Comparison of ENCODE assay signal across 21 mouse cellular contexts in the genomic region with DNA sequence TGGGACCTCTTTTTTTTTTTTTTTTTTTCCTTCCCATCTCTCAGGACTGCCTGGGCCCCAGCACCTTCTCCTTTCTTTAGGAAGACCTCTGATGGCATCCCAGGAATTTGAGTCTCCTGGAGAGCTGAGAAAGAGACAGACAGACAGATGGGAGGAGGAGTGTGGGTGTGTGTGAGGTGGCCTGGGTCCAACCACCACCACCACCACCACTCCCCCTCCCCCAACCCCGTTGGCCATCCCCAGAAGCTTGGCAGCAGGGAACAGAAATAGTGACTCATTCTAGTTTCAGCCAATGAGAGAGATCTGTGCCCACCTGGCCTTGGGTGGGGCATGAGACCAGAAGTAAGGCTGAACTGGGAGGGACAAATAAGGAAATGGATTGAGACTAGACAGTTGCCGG. TPM values are rescaled to one million over a fixed set of nuclear protein-coding genes. Genes with fewer than 3 reads are reported as not detected.
A peak's percentile ranks its signal among the peaks of the same experiment; 100 is the strongest.
DNase-seq lines count a peak whose midpoint lies in the region; ATAC-seq and TF ChIP-seq lines count a peak whose summit lies in the region.
"Had no signal": no experiment of that assay in that cellular context is flagged by ENCODE, and none has a peak within 500 bp of the region (broad histone marks: within the 10 kb centered on the region; RNA-seq: fewer than 3 reads in every experiment).

No protein-coding gene starts in this region.

- POLR2A ChIA-PET in Patski (lab: Charles Lee), result interaction anchor here (1.4 kb wide), 1 partner anchor 10 kb away, joined by 4 read pairs; no protein-coding TSS in a partner anchor

- H3K4me3 ChIP-seq in kidney, embryonic 14.5 days (ENCODE audit: low read length), result no peak overlapping the region
- H3K4me3 ChIP-seq in limb, embryonic 10.5 days, result no peak overlapping the region
- H3K4me3 ChIP-seq: forebrain, embryonic 12.5 days; lung, embryonic 15.5 days; neural tube, embryonic 13.5 days had no signal

- no peak overlapping the region for H3K9ac ChIP-seq in kidney, embryonic 14.5 days (ENCODE audit: low read depth, low read length)
- H3K9ac ChIP-seq: forebrain, embryonic 12.5 days; hindbrain, embryonic 14.5 days; lung, embryonic 15.5 days; neural tube, embryonic 13.5 days had no signal

- WGBS in kidney, embryonic 14.5 days, result 41% methylated on average over 2 of the region's 2 CpGs
- WGBS in limb, embryonic 10.5 days, result 39% methylated on average over 2 of the region's 2 CpGs

- DNase-seq in kidney, adult 18-20 months, result no peak
- peak; percentile 86 for DNase-seq in 3134 (ENCODE audit: extremely low read depth, insufficient read length, low spot score)
- peak; percentile 24 for DNase-seq in 416B (ENCODE audit: low read depth)
- DNase-seq in Patski (ENCODE audit: low read depth, low spot score), result no peak
- no peak for DNase-seq in limb, embryonic 10.5 days (ENCODE audit: low spot score)
- DNase-seq in cerebellum, adult 11-12 months, result no peak
- DNase-seq in adrenal gland, postnatal 25 days, result no peak
- DNase-seq: cerebellum, adult 8-10 months; kidney, adult 8-10 months; spleen, adult 18-20 months; thymus, postnatal 4 days had no signal

- peaks cover 21% of the 10 kb centered on the region for H3K27me3 ChIP-seq in kidney, embryonic 14.5 days (ENCODE audit: control insufficient read depth, insufficient read depth, low read length)
- no peaks in the 10 kb centered on the region for H3K27me3 ChIP-seq in Patski
- H3K27me3 ChIP-seq in limb, embryonic 10.5 days (ENCODE audit: low read depth, poor library complexity, severe bottlenecking), result peaks cover 84% of the 10 kb centered on the region

- H3K4me2 ChIP-seq in kidney, embryonic 14.5 days (replicated peaks; ENCODE audit: low read depth, low read length), result no peak overlapping the region
- H3K4me2 ChIP-seq: forebrain, embryonic 12.5 days; hindbrain, embryonic 14.5 days; liver, embryonic 11.5 days; lung, embryonic 15.5 days; neural tube, embryonic 13.5 days had no signal

- H3K36me3 ChIP-seq in kidney, embryonic 14.5 days (ENCODE audit: control insufficient read depth, insufficient read depth, low read length), result no peaks in the 10 kb centered on the region
- no peaks in the 10 kb centered on the region for H3K36me3 ChIP-seq in limb, embryonic 10.5 days
- H3K36me3 ChIP-seq: forebrain, embryonic 12.5 days; G1E; lung, embryonic 15.5 days; neural tube, embryonic 13.5 days had no signal

- no peaks in the 10 kb centered on the region for H3K9me3 ChIP-seq in kidney, embryonic 14.5 days (ENCODE audit: control insufficient read depth, low read length)
- H3K9me3 ChIP-seq in limb, embryonic 10.5 days (replicated peaks), result no peaks in the 10 kb centered on the region
- H3K9me3 ChIP-seq: forebrain, embryonic 12.5 days; lung, embryonic 15.5 days; neural tube, embryonic 13.5 days had no signal

- ATAC-seq in kidney, embryonic 14.5 days (ENCODE audit: low FRiP score, low TSS enrichment), result no peak
- ATAC-seq in Patski, result peak; percentile 2
- ATAC-seq: midbrain, embryonic 16.5 days had no signal

- in situ Hi-C loops in Patski (cut with MboI; ENCODE audit: low pct_unique_long_range_greater_than_20kb), result no loop called here

- TF ChIP-seq CTCF in Patski (IDR thresholded peaks at IDR 0.05), result no peak

- CTCF ChIA-PET in Patski (lab: Charles Lee), result interaction anchor here (1.0 to 1.4 kb wide), 2 partner anchors 10 to 20 kb away, joined by 3 to 5 read pairs; no protein-coding TSS in a partner anchor

- peak overlapping the region; percentile 24; the same call in 1 of the 2 replicates for H3K27ac ChIP-seq in kidney, embryonic 14.5 days (ENCODE audit: low read depth, low read length)
- no peak overlapping the region for H3K27ac ChIP-seq in limb, embryonic 10.5 days
- H3K27ac ChIP-seq: forebrain, embryonic 12.5 days; hindbrain, embryonic 14.5 days; lung, embryonic 15.5 days; neural tube, embryonic 13.5 days had no signal

- H3K4me1 ChIP-seq in kidney, embryonic 14.5 days (ENCODE audit: control insufficient read depth, insufficient read depth, low read length), result peaks cover 53% of the 10 kb centered on the region
- H3K4me1 ChIP-seq in limb, embryonic 10.5 days, result peaks cover 47% of the 10 kb centered on the region

RNA-seq across cellular contexts. Expression of gene Card10, which starts 3.8 kb away (rescaled TPM):
- polyA plus RNA-seq in kidney, embryonic 14.5 days (2014; fragmentation: Nextera tagmentation; extraction: Ambion mirVana), result 6.1 and 10.2 TPM in 2 replicates
- 22.6 TPM for polyA plus RNA-seq in Patski (2021)
- polyA plus RNA-seq in limb, embryonic 10.5 days (2016; fragmentation: Nextera tagmentation; extraction: Ambion mirVana), result 4.7 and 5.3 TPM in 2 replicates
- 6.5 and 7.0 TPM in 2 replicates for total RNA-seq in adrenal gland, postnatal 25 days (2021)
- total RNA-seq: G1E; granulocyte monocyte progenitor cell, adult 5-6 weeks had no signal
- polyA plus RNA-seq: G1E had no signal

RNA-seq across cellular contexts. Expression of gene Mfng, which starts 33.3 kb away (rescaled TPM):
- polyA plus RNA-seq in kidney, embryonic 14.5 days (2014; fragmentation: Nextera tagmentation; extraction: Ambion mirVana), result 12.4 and 15.4 TPM in 2 replicates
- polyA plus RNA-seq in Patski (2021), result not detected
- polyA plus RNA-seq in limb, embryonic 10.5 days (2016; fragmentation: Nextera tagmentation; extraction: Ambion mirVana), result 11.1 and 13.1 TPM in 2 replicates
- total RNA-seq in adrenal gland, postnatal 25 days (2021), result 11.9 and 14.5 TPM in 2 replicates
- total RNA-seq: G1E had no signal
- polyA plus RNA-seq: G1E had no signal

RNA-seq across cellular contexts. Expression of gene Cdc42ep1, which starts 35.8 kb away (rescaled TPM):
- polyA plus RNA-seq in kidney, embryonic 14.5 days (2014; fragmentation: Nextera tagmentation; extraction: Ambion mirVana), result 28.4 and 37.9 TPM in 2 replicates
- 111 TPM for polyA plus RNA-seq in Patski (2021)
- 18.8 and 22.0 TPM in 2 replicates for polyA plus RNA-seq in limb, embryonic 10.5 days (2016; fragmentation: Nextera tagmentation; extraction: Ambion mirVana)
- total RNA-seq in adrenal gland, postnatal 25 days (2021), result 38.8 and 43.4 TPM in 2 replicates
- total RNA-seq: granulocyte monocyte progenitor cell, adult 5-6 weeks had no signal
- polyA plus RNA-seq: G1E had no signal

RNA-seq across cellular contexts. Expression of gene Lgals2, which starts 48.7 kb away (rescaled TPM):
- 0.53 and 1.6 TPM in 2 replicates for polyA plus RNA-seq in kidney, embryonic 14.5 days (2014; fragmentation: Nextera tagmentation; extraction: Ambion mirVana)
- polyA plus RNA-seq in Patski (2021), result 0.90 TPM
- polyA plus RNA-seq in limb, embryonic 10.5 days (2016; fragmentation: Nextera tagmentation; extraction: Ambion mirVana), result not detected in 2 replicates
- total RNA-seq in adrenal gland, postnatal 25 days (2021), result not detected in 2 replicates
- total RNA-seq: G1E; granulocyte monocyte progenitor cell, adult 5-6 weeks; left cerebral cortex, postnatal 14 days had no signal
- polyA plus RNA-seq: forebrain, embryonic 12.5 days; G1E; hindbrain, embryonic 14.5 days; midbrain, embryonic 16.5 days; neural tube, embryonic 13.5 days had no signal

Comparison
In these comparisons a context has a peak if more than half of its experiments do, and no peak if none do; other contexts are left out.
1. DNase-seq: peak in 3134 (single experiment) and 416B (single experiment); none in kidney, adult 18-20 months (single experiment), Patski (single experiment), limb, embryonic 10.5 days (single experiment), cerebellum, adult 11-12 months (single experiment) and adrenal gland, postnatal 25 days (single experiment).
2. RNA of gene Mfng, which starts 33.3 kb away (polyA plus RNA-seq): 12.4 to 15.4 TPM in kidney, embryonic 14.5 days and 11.1 to 13.1 TPM in limb, embryonic 10.5 days; not detected in Patski (single experiment); every median in the first group is over 10 times any median in the second.